Mouse (Mus musculus): ENCODE measurements around the gene Notch3. TPM values are rescaled to one million over a fixed set of nuclear protein-coding genes. Genes with fewer than 3 reads are reported as not detected.
A peak's percentile ranks its signal among the peaks of the same experiment; 100 is the strongest.

Gene Notch3
- polyA plus RNA-seq, 1 experiment from 2014 or later: 3.9 TPM

GRCm38 (mm10) chr17:32176919-32177318 lies 10.3 kb upstream of the Notch3 start:
- Histone ChIP-seq H3K27ac (replicated peaks) (no peak overlapping the region), H3K4me1 (replicated peaks; ENCODE audit: control insufficient read depth, insufficient read depth) (no peaks in the 10 kb centered on the region), H3K4me3 (ENCODE audit: low read depth, low read length) (no peak overlapping the region), H3K9me3 (ENCODE audit: control insufficient read depth, low read length) (no peaks in the 10 kb centered on the region), H3K27me3 (ENCODE audit: control insufficient read depth, insufficient read depth, low read length) (no peaks in the 10 kb centered on the region), H3K36me3 (ENCODE audit: control insufficient read depth, insufficient read depth, low read length) (no peaks in the 10 kb centered on the region), H3K4me2 (replicated peaks; ENCODE audit: low read depth) (no peak overlapping the region), H3K9ac (ENCODE audit: low read length) (no peak overlapping the region)
- ATAC-seq (ENCODE audit: low FRiP score, low TSS enrichment) (no peak), DNase-seq (ENCODE audit: low spot score) (no peak)
- 87% methylated on average over 4 of the region's 4 CpGs for WGBS
- TF ChIP-seq CTCF (IDR thresholded peaks at IDR 0.05; ENCODE audit: low read depth): no peak
- no peak for TF ChIP-seq EP300 (optimal IDR thresholded peaks at IDR 0.05)

GRCm38 (mm10) chr17:32173166-32173565 lies 6.5 kb upstream of the Notch3 start:
- ATAC-seq (ENCODE audit: low FRiP score, low TSS enrichment): no peak
- Histone ChIP-seq H3K4me2 (replicated peaks; ENCODE audit: low read depth) (no peak overlapping the region), H3K36me3 (ENCODE audit: control insufficient read depth, insufficient read depth, low read length) (no peaks in the 10 kb centered on the region), H3K4me3 (ENCODE audit: low read depth, low read length) (no peak overlapping the region), H3K9me3 (ENCODE audit: control insufficient read depth, low read length) (no peaks in the 10 kb centered on the region), H3K4me1 (replicated peaks; ENCODE audit: control insufficient read depth, insufficient read depth) (0 out of 2 replicates have a peak, but pooled peaks cover 2% of the 10 kb centered on the region), H3K9ac (ENCODE audit: low read length) (no peak overlapping the region), H3K27me3 (ENCODE audit: control insufficient read depth, insufficient read depth, low read length) (no peaks in the 10 kb centered on the region), H3K27ac (replicated peaks) (no peak overlapping the region)
- WGBS: 49% methylated on average over 7 of the region's 7 CpGs
- TF ChIP-seq EP300 (optimal IDR thresholded peaks at IDR 0.05): no peak
- no peak for TF ChIP-seq CTCF (IDR thresholded peaks at IDR 0.05; ENCODE audit: low read depth)
- no peak for DNase-seq (ENCODE audit: low spot score)

GRCm38 (mm10) chr17:32172485-32172884 lies 5.8 kb upstream of the Notch3 start:
- Histone ChIP-seq H3K9me3 (ENCODE audit: control insufficient read depth, low read length) (no peaks in the 10 kb centered on the region), H3K27me3 (ENCODE audit: control insufficient read depth, insufficient read depth, low read length) (no peaks in the 10 kb centered on the region), H3K4me1 (replicated peaks; ENCODE audit: control insufficient read depth, insufficient read depth) (0 out of 2 replicates have a peak, but pooled peaks cover 2% of the 10 kb centered on the region), H3K4me2 (replicated peaks; ENCODE audit: low read depth) (no peak overlapping the region), H3K9ac (ENCODE audit: low read length) (no peak overlapping the region), H3K36me3 (ENCODE audit: control insufficient read depth, insufficient read depth, low read length) (no peaks in the 10 kb centered on the region), H3K27ac (replicated peaks) (no peak overlapping the region), H3K4me3 (ENCODE audit: low read depth, low read length) (no peak overlapping the region)
- TF ChIP-seq EP300 (optimal IDR thresholded peaks at IDR 0.05): no peak
- no peak for TF ChIP-seq CTCF (IDR thresholded peaks at IDR 0.05; ENCODE audit: low read depth)
- no peak for ATAC-seq (ENCODE audit: low FRiP score, low TSS enrichment)
- 70% methylated on average over 2 of the region's 2 CpGs for WGBS
- DNase-seq (ENCODE audit: low spot score): no peak

GRCm38 (mm10) chr17:32169518-32170225 lies 3.0 kb upstream of the Notch3 start:
- TF ChIP-seq CTCF (IDR thresholded peaks at IDR 0.05; ENCODE audit: low read depth) (no peak), EP300 (optimal IDR thresholded peaks at IDR 0.05) (peak; percentile 24)
- H3K9ac ChIP-seq (ENCODE audit: low read length): no peak overlapping the region
- peak overlapping the region; percentile 59; the same call in 1 of the 2 replicates for H3K27ac ChIP-seq (replicated peaks)
- ATAC-seq (ENCODE audit: low FRiP score, low TSS enrichment): peak; percentile 58
- H3K4me3 ChIP-seq (ENCODE audit: low read depth, low read length): no peak overlapping the region
- DNase-seq (ENCODE audit: low spot score): peak; percentile 47
- no peaks in the 10 kb centered on the region for H3K9me3 ChIP-seq (ENCODE audit: control insufficient read depth, low read length)
- H3K4me2 ChIP-seq (replicated peaks; ENCODE audit: low read depth): no peak overlapping the region
- no peaks in the 10 kb centered on the region for H3K27me3 ChIP-seq (ENCODE audit: control insufficient read depth, insufficient read depth, low read length)
- H3K4me1 ChIP-seq (replicated peaks; ENCODE audit: control insufficient read depth, insufficient read depth): 0 out of 2 replicates have a peak, but pooled peaks cover 6% of the 10 kb centered on the region
- 42% methylated on average over 4 of the region's 4 CpGs for WGBS
- H3K36me3 ChIP-seq (ENCODE audit: control insufficient read depth, insufficient read depth, low read length): no peaks in the 10 kb centered on the region

- Histone ChIP-seq H3K4me2 (replicated peaks; ENCODE audit: low read depth) (peak overlapping the region; percentile 95), H3K4me1 (replicated peaks; ENCODE audit: control insufficient read depth, insufficient read depth) (peaks cover 6% of the 10 kb centered on the region; the same call in 1 of the 2 replicates), H3K27me3 (ENCODE audit: control insufficient read depth, insufficient read depth, low read length) (no peaks in the 10 kb centered on the region), H3K4me3 (ENCODE audit: low read depth, low read length) (peak overlapping the region; percentile 63), H3K27ac (replicated peaks) (peak overlapping the region; percentile 78), H3K36me3 (ENCODE audit: control insufficient read depth, insufficient read depth, low read length) (no peaks in the 10 kb centered on the region), H3K9ac (ENCODE audit: low read length) (peak overlapping the region; percentile 68), H3K9me3 (ENCODE audit: control insufficient read depth, low read length) (no peaks in the 10 kb centered on the region)
- no peak for ATAC-seq (ENCODE audit: low FRiP score, low TSS enrichment)
- no peak for TF ChIP-seq CTCF (IDR thresholded peaks at IDR 0.05; ENCODE audit: low read depth)
- no peak for TF ChIP-seq EP300 (optimal IDR thresholded peaks at IDR 0.05)
- under 1% methylated on average over 24 of the region's 43 CpGs for WGBS
- peak; percentile 70 for DNase-seq (ENCODE audit: low spot score)
These were observed 653 bp downstream of the Notch3 start for GRCm38 (mm10) chr17:32165803-32166595.
